Mouse (Mus musculus) brain, adult 2 months (tissue): ENCODE measurements at regions not wholly inside any gene's neighbourhood (a gene's known extent, or its start where the extent isn't known, plus 50 kb on each side); places are given as distances from the start of the nearest gene placed in this dataset.
A peak's percentile ranks its signal among the peaks of the same experiment; 100 is the strongest.

ENCODE experiments used
- DNase-seq: peaks from one replicate; pipeline ENCODE4 v3.0.0; 2011; ENCODE audit warnings: low read depth, low spot score

DNA sequence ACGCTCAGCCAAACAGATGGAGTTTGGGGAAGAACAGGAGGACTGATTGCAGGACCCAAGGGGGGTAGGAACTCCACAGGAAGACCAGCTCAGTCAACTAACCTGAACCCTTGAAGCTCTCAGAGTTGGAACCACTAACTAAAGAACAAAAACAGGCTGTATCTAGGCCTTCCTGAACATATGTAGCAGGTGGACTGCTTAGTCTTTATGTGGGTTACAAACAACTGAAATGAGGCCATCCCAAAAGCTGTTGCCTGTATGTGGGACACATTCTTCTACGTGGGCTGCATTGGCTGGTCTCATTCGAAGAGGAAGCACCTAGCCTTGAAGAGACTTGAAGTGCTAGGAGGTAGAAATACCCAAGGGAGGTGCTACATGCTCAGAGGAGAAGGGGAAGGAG, 364.2 kb downstream of the Sgo2b start:
- peak; percentile 37 for DNase-seq

DNA sequence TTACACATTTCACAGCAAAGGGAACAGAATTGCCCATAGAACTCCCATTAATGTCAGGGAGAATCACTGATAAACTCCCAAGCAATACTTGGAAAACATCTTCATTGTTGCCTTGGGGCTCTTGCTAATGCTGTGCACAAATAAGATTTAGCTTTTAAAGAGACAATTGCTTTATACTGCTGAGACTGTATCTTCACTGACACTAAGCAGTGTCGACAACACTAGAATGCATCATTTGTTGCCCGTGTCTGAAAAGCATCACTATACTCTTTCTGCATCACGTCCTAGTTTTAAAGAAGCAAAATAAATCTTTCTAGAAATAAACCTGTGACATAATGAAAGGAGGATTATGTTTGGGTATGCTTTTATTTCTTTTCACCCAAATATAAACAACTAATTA, 377.5 kb downstream of the Sgo2b start:
- DNase-seq = no peak

DNA sequence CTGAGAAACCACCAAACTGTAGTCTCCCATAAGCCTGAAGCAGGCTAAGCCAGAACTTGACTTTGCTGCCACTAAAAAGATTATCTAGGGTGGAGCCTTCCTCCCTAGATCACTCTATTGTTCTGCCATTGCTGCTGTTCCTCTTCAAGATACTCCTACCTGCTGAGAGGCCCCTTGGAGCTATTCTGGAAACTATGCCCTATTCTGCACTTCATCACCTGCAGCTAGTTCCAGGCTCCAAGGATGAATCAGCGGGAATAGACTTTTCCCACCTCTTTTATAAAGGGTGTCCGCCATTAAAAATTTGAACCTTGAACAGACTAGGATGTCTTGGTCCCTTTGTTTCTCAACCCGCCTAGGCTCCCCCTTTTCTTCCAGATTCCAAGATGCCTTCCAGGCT, 412.8 kb downstream of the Sgo2b start:
- no peak for DNase-seq

DNA sequence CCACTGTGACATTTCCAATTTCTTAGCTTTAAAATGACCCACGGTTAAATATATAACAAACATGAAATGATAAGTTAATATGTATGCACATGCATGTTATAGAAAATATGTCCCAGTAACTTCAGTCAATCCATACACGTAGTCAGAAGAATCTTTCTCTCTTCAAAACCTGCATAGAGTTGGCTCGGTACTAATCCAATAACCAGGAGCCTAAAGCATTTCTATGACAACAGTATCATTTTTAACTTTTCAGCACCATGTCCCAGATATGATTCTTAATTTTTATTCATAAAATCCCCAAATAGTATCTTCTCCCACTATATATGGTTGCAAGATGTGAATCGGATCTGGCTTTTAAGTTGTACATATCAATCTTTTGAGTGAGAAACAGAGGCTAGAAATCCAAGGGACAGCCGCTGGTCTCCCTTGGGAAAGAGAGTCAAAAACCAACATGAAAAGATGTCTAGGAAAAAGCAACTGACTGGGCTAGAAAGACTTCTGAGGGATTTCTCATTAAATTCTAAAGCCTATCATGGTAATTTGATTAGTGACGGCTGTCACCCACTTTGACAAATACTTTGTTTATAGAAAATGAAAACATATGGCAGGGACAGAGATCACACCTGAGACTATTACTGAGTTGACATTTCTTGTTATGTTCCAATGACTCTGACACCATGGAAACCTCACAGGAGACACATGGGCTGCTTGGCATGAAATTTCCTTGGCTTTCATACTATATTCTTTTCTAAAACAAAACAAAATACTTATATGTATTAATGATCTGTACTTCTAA, 422.1 kb downstream of the Sgo2b start:
- DNase-seq = no peak
